Mouse (Mus musculus) kidney, adult 2 months (tissue): Measurements from ENCODE around the gene Rtbdn.

ENCODE experiments used
- CTCF ChIP-seq: fragments of 200-500 bp; conservative IDR thresholded peaks from 2 replicates; pipeline ENCODE4 v1.5.1; 2011; ENCODE audit warnings: low read depth, mild to moderate bottlenecking, control low read depth, low read length, moderate library complexity, mixed read lengths; ENCODE audit not compliant: insufficient read depth, insufficient read length
- POLR2A ChIP-seq: fragments of 200-500 bp; IDR thresholded peaks from one replicate; pipeline ENCODE4 v1.6.1; 2011; ENCODE audit warnings: low read depth, low read length, control low read depth

- TF ChIP-seq CTCF, result no peak
- TF ChIP-seq POLR2A, result no peak
These were observed 35.1 kb downstream of the Rtbdn start for GRCm38 (mm10) chr8:84981644-84982498.
